Mouse (Mus musculus) heart, embryonic 11.5 days (tissue): ENCODE data around the gene Tm4sf4. TPM values are rescaled to one million over a fixed set of nuclear protein-coding genes. Genes with fewer than 3 reads are reported as not detected.

ENCODE experiments used
- ATAC-seq: fragments of 200-750 bp; cut with Nextera tagmentation; replicated peaks from 2 replicates; pipeline ENCODE4 v1.8.0; 2017; ENCODE audit warnings: moderate library complexity; ENCODE audit not compliant: insufficient number of reproducible peaks, low FRiP score, low TSS enrichment
- H3K27ac ChIP-seq: fragments of 300-500 bp; sonication (generic); 2 replicates; pipeline ENCODE4 v1.5.1; 2014; ENCODE audit warnings: mild to moderate bottlenecking, low read depth, low read length
- H3K27me3 ChIP-seq: fragments of 300-500 bp; sonication (generic); 2 replicates; pipeline ENCODE4 v1.6.1; 2014; ENCODE audit warnings: mild to moderate bottlenecking, low read length, mixed read lengths; ENCODE audit not compliant: control insufficient read depth, insufficient read depth
- H3K36me3 ChIP-seq: fragments of 300-500 bp; sonication (generic); 2 replicates; pipeline ENCODE4 v1.6.1; 2014; ENCODE audit warnings: mild to moderate bottlenecking, low read length, moderate library complexity, mixed read lengths; ENCODE audit not compliant: control insufficient read depth, insufficient read depth
- H3K4me1 ChIP-seq: fragments of 300-500 bp; sonication (generic); 2 replicates; pipeline ENCODE4 v1.6.1; 2014; ENCODE audit warnings: low read length; ENCODE audit not compliant: control insufficient read depth, insufficient read depth
- H3K4me2 ChIP-seq: fragments of 300-500 bp; sonication (generic); 2 replicates; pipeline ENCODE4 v1.6.1; 2014; ENCODE audit warnings: mild to moderate bottlenecking, moderate library complexity
- H3K4me3 ChIP-seq: fragments of 300-500 bp; sonication (generic); 2 replicates; pipeline ENCODE4 v1.5.1; 2014; ENCODE audit warnings: low read depth, low read length
- H3K9ac ChIP-seq: fragments of 300-500 bp; sonication (generic); 2 replicates; pipeline ENCODE4 v1.6.1; 2014; ENCODE audit warnings: mild to moderate bottlenecking, low read depth, low read length, moderate library complexity
- H3K9me3 ChIP-seq: fragments of 300-500 bp; sonication (generic); replicated peaks from 2 replicates; pipeline ENCODE4 v1.6.1; 2016; ENCODE audit warnings: low read length; ENCODE audit not compliant: control insufficient read depth
- WGBS: fragments of 180-500 bp; shearing (Covaris S2); extraction: QIAGEN DNeasy Blood & Tissue Kit; methylation state at CpG from one replicate; pipeline ENCODE4 v1.1.7; 2014; ENCODE audit not compliant: insufficient replicate concordance; 5-methylcytosine and 5-hydroxymethylcytosine counted together
- polyA plus RNA-seq: library from polyadenylated mRNA; unstranded; fragments of >200 nt; fragmentation: Nextera tagmentation; extraction: Ambion mirVana; gene quantifications from 2 replicates; pipeline ENCODE4 v1.2.1, GENCODE M21; 2014

The Tm4sf4 gene
- polyA plus RNA-seq, 1 experiment from 2014 or later = 1.2 TPM

DNA sequence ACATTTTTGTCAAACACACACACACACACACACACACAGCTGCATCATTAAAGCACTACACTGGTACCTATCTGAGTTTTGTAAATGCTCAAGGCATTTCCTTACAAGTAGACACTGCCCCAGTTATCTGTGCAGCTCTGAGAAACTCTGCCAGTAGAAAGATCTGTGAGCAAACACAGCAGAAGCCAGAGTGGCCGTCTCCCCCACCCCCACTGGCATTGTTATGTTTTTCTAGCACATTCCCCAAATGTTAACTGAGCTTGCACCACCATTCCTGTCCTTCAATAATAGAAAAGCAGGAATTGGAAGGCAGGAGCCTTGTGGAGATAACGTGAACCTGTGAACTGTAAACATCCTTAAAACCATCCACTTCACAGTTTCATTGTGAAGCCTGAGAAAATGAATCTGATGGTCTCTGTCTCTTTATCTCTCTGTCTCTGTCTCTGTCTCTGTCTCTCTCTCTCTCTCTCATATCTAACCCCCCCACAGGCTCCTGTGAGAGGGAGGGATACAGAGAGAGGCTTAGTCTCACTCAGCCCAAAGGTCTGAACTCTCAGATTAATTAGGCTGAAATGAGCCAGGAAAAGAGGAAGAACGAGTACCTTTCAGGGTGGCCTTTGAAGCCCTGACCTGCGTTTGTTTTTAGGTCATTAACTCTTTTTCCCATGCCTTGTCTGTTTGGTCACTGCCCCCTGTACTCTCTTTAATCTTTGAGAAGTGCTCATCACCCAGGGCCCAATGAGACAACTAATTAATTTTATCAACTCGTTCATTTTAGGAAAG lies 3.8 kb downstream of the Tm4sf4 start:
- WGBS = 20% methylated on average over 5 of the region's 5 CpGs
- peak overlapping the region; percentile 52 for H3K27ac ChIP-seq

DNA sequence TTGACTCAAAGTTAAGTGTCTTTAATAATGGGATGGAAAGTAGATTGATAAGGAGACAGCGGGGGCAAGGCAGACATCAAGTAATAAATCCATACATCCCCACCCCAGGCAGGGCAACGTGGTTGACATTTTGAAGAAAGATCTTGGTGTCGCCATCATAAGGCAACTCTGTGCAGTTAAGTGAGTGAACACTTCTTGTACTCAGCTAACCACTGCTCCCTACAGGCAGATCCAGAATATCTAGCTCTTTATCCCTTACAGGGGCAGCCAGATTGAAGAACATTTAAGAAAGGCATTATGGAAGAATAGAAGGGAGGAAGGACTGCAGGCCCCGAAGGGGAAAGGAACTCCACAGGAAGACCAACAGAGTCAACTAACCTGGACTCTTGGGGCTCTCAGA lies 4.4 kb downstream of the Tm4sf4 start:
- Histone ChIP-seq H3K27ac (peak overlapping the region; percentile 52; the same call in 1 of the 2 replicates), H3K27me3 (no peaks in the 10 kb centered on the region), H3K36me3 (no peaks in the 10 kb centered on the region), H3K4me3 (no peak overlapping the region), H3K4me1 (peaks cover 9% of the 10 kb centered on the region; the same call in 1 of the 2 replicates), H3K4me2 (no peak overlapping the region), H3K9me3 (no peaks in the 10 kb centered on the region), H3K9ac (no peak overlapping the region)
- no peak for ATAC-seq
- 59% methylated on average over 4 of the region's 4 CpGs for WGBS

More for the DNA sequence above, 3.8 kb downstream of the Tm4sf4 start:
- no peaks in the 10 kb centered on the region for H3K36me3 ChIP-seq
- no peak overlapping the region for H3K9ac ChIP-seq
- H3K4me1 ChIP-seq = peaks cover 9% of the 10 kb centered on the region; the same call in 1 of the 2 replicates
- no peak overlapping the region for H3K4me2 ChIP-seq
- H3K9me3 ChIP-seq = no peaks in the 10 kb centered on the region
- no peak overlapping the region for H3K4me3 ChIP-seq
- H3K27me3 ChIP-seq = no peaks in the 10 kb centered on the region
- ATAC-seq = peak; percentile 65; the same call in 1 of the 2 replicates

DNA sequence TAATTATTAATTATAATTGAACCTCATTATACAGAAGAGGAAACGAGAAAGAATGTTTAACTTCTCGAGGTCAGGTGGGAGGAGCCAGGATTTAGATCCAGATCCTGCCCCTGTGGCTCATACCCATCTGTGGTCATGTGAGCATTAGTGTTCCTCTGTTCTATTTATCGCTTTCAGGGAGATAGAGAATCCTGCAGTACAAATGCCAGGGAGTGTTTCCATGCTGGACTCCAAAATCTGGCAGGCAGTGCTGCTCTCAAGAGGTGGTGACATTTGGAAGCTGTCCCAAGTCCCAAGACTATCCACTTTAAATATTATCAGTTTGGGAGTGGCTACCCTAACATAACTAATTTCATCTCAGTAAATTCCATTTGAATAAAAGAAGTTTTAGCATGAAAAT lies 6.6 kb downstream of the Tm4sf4 start:
- ATAC-seq = 0 out of 2 replicates have a peak, but pooled peaks have one; percentile 32
- Histone ChIP-seq H3K4me2 (no peak overlapping the region), H3K9ac (no peak overlapping the region), H3K27me3 (no peaks in the 10 kb centered on the region), H3K4me3 (no peak overlapping the region), H3K4me1 (peaks cover 7% of the 10 kb centered on the region; the same call in 1 of the 2 replicates), H3K9me3 (no peaks in the 10 kb centered on the region), H3K27ac (no peak overlapping the region), H3K36me3 (no peaks in the 10 kb centered on the region)
- 38% methylated on average over 3 of the region's 3 CpGs for WGBS

DNA sequence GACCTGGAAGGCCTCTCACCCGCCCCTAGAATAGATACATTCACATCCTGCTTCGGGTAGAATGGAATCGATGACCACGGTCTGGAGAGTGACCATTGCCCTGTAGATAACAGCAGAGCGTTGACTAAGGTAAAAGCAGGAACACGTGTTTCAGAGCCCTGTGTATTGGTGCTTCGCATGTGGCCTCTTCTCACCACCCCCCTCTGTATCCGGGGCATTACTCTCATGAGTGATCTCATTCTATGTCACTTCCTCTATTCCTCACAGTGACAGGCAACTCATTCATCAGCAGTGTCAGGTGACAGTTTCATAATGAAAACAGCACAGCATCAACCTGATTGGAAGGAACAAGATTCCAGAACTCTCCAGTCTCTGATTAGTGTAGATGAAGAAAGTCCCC lies 10.2 kb downstream of the Tm4sf4 start:
- Histone ChIP-seq H3K27ac (no peak overlapping the region), H3K4me2 (no peak overlapping the region), H3K4me3 (no peak overlapping the region), H3K4me1 (peaks cover 2% of the 10 kb centered on the region; the same call in 1 of the 2 replicates), H3K36me3 (no peaks in the 10 kb centered on the region), H3K9me3 (no peaks in the 10 kb centered on the region), H3K27me3 (no peaks in the 10 kb centered on the region), H3K9ac (no peak overlapping the region)
- 60% methylated on average over 8 of the region's 8 CpGs for WGBS
- ATAC-seq = no peak

DNA sequence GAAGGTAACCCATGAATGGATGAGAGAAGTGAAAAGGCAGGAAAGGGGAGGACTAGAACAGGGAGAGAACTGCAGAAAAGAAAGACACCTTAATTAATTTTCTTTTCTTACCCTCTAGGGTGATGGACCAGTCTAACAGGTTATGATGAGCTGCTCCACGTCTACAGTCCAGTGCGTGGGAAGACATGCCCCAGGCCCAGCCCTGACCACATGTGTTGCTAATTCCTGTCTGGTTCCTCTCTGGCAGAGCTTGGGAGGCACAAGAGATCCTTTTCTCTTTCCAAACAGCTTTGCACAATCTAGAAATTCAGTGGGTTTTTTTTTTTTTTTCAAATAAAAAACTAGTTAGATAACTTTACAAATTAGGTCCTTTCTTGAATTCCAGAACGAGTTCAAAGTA lies 15.8 kb downstream of the Tm4sf4 start:
- ATAC-seq = no peak
- 64% methylated on average over 3 of the region's 3 CpGs for WGBS
- Histone ChIP-seq H3K4me3 (no peak overlapping the region), H3K27me3 (no peaks in the 10 kb centered on the region), H3K9ac (no peak overlapping the region), H3K4me1 (no peaks in the 10 kb centered on the region), H3K36me3 (no peaks in the 10 kb centered on the region), H3K27ac (no peak overlapping the region), H3K4me2 (no peak overlapping the region), H3K9me3 (no peaks in the 10 kb centered on the region)

DNA sequence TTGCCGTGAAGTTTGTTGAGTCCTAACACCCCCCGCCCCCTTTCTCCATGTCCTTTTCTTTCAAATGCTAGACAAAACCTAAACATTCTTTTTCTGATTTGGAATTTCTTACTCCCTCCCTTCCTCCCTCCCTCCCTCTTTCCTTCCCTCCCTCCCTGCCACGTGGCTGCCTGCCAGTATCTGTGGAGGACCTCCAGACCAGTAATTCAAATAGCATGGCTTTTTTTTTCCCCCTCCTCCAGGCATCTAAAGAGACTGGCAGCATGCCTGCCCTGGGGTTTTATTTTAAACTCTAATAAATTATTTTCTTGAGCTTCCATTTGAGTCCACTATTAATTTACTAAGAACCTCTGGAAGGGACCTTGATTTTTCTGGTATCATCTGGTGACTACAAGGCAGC lies 20.6 kb downstream of the Tm4sf4 start:
- Histone ChIP-seq H3K27ac (no peak overlapping the region), H3K4me1 (no peaks in the 10 kb centered on the region), H3K27me3 (no peaks in the 10 kb centered on the region), H3K9me3 (no peaks in the 10 kb centered on the region), H3K36me3 (no peaks in the 10 kb centered on the region), H3K4me3 (no peak overlapping the region), H3K4me2 (no peak overlapping the region), H3K9ac (no peak overlapping the region)
- WGBS = 49% methylated on average over 3 of the region's 3 CpGs
- no peak for ATAC-seq

DNA sequence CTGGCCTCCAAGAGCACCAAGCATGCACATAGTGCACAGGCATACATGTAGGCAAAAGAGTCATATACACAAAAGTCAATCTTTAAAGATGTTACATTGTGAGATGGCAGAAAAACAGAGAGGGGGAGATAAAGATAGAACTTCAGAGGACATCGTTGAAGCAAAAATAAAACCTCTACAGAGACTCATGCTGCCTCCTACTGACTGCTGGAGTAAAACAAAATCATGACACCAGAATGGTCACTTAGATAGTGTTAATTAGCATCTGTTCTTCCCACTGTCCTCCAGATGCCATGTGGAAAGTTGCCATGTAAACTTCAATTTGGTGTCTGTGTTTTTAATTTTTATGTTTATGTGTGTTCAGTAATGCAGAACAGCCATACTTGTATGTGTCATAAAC lies 22.8 kb downstream of the Tm4sf4 start:
- Histone ChIP-seq H3K4me1 (no peaks in the 10 kb centered on the region), H3K4me2 (no peak overlapping the region), H3K36me3 (no peaks in the 10 kb centered on the region), H3K27ac (no peak overlapping the region), H3K27me3 (no peaks in the 10 kb centered on the region), H3K9me3 (no peaks in the 10 kb centered on the region), H3K4me3 (no peak overlapping the region), H3K9ac (no peak overlapping the region)
- WGBS = 13% methylated on average over 1 of the region's 1 CpGs
- ATAC-seq = no peak

DNA sequence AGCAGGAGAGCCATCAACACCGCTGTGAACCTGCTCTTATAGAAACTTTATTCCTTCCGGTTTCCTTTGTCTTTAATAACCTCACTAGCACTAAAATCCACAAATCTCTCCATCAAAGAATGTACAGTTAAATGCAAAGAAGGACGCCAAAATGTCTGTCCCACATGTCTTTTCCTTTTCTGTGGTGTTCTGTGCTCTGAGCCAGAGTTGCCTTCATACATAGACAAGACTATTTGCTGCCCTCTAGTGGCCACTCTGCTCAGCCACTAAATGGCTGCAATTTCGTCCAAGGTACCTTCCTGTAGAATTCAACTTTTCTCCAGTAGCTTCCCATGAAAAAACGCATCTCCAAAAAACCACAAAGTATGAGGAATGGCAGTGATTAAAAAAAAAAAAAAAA lies 23.3 kb downstream of the Tm4sf4 start:
- no peaks in the 10 kb centered on the region for H3K36me3 ChIP-seq
- no peaks in the 10 kb centered on the region for H3K9me3 ChIP-seq
- no peak for ATAC-seq
- no peak overlapping the region for H3K4me3 ChIP-seq
- H3K27me3 ChIP-seq = no peaks in the 10 kb centered on the region
- 29% methylated on average over 5 of the region's 5 CpGs for WGBS
- H3K9ac ChIP-seq = no peak overlapping the region
- H3K4me2 ChIP-seq = no peak overlapping the region
- no peaks in the 10 kb centered on the region for H3K4me1 ChIP-seq
- H3K27ac ChIP-seq = no peak overlapping the region

DNA sequence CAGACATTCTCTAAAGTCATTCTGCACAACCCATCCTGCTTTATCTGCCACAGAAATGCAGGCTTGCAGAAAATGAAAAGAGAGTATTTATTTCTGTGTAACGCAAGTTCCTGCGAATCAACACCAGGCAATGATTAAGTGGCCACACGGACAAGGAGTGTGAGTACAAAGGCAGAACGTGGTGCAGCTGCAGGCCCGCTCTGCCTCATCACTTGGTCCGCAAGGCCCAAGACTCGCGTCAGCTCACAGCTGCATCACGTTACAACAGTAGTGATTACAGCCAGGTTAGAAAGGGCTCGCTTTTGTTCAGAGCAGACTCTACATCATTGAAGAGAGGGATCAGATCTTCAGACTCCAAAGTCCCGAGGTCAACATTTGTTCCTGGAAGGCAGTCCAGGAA lies 33.5 kb downstream of the Tm4sf4 start:
- Histone ChIP-seq H3K27ac (no peak overlapping the region), H3K9ac (no peak overlapping the region), H3K9me3 (no peaks in the 10 kb centered on the region), H3K4me1 (no peaks in the 10 kb centered on the region), H3K36me3 (peaks cover 4% of the 10 kb centered on the region; the same call in 1 of the 2 replicates), H3K4me2 (no peak overlapping the region), H3K4me3 (no peak overlapping the region), H3K27me3 (no peaks in the 10 kb centered on the region)
- ATAC-seq = no peak
- WGBS = 53% methylated on average over 11 of the region's 11 CpGs
